Mouse (Mus musculus) kidney, adult 2 months (tissue): ENCODE measurements around the gene Nfam1.

ENCODE experiments used
- CTCF ChIP-seq: fragments of 200-500 bp; conservative IDR thresholded peaks from 2 replicates; pipeline ENCODE4 v1.5.1; 2011; ENCODE audit warnings: low read depth, mild to moderate bottlenecking, control low read depth, low read length, moderate library complexity, mixed read lengths; ENCODE audit not compliant: insufficient read depth, insufficient read length
- POLR2A ChIP-seq: fragments of 200-500 bp; IDR thresholded peaks from one replicate; pipeline ENCODE4 v1.6.1; 2011; ENCODE audit warnings: low read depth, low read length, control low read depth

DNA sequence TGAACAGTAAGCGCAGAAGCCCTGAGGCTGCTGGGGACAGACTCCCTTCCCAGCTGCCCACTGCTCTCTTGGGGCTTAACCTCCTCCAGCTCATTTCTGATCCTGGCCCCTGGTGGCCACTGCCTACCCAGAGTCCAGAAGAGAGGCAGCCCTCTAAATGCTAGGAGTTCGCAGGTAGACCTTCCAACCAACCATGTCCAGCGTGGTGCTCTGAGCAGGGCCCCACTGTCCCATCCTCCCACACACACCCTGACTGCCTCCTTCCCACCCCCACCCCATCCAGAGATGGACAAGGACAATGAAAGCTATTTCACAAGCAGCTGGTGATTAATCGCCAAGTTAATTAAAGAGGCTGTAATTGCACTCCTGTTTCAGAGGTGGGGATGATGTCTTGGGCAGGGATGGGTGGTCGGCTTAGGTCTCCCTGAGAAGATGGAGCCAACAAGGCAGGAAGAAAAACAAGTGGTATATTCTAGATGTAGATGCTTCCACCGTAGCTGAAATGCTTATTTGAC, 43.9 kb downstream of the Nfam1 start:
- no peak for TF ChIP-seq CTCF
- TF ChIP-seq POLR2A = no peak
